Comparison of ENCODE assay signal across 25 mouse cellular contexts in genomic region chr13:74237574-74237973, GRCm38 (mm10).
"Had no signal": no experiment of that assay in that cellular context is flagged by ENCODE, and none has a peak within 500 bp of the region (broad histone marks: within the 10 kb centered on the region; RNA-seq: fewer than 3 reads in every experiment).

No protein-coding gene starts in this region.

- DNase-seq: gastrocnemius, postnatal 14 days; gastrocnemius, postnatal 36 days; heart, adult 11 months; heart, adult 2 months; heart, postnatal 14 days; heart, postnatal 36 days; kidney, adult 11 months; kidney, adult 2 months; kidney, adult 9 months; kidney, postnatal 14 days; kidney, postnatal 36 days; layer of hippocampus, adult 9-11 months; layer of hippocampus, postnatal 36 days; left cerebral cortex, postnatal 4 days had no signal

- ATAC-seq: hindbrain, postnatal 0 days; intestine, embryonic 16.5 days had no signal

- H3K4me2 ChIP-seq: heart, embryonic 11.5 days; heart, embryonic 13.5 days; heart, embryonic 15.5 days; hindbrain, embryonic 13.5 days; hindbrain, embryonic 15.5 days; kidney, embryonic 15.5 days; limb, embryonic 13.5 days; limb, embryonic 15.5 days had no signal

- H3K4me3 ChIP-seq: heart, adult 2 months; heart, embryonic 13.5 days; heart, embryonic 15.5 days; hindbrain, embryonic 13.5 days; hindbrain, embryonic 15.5 days; kidney, embryonic 15.5 days; limb, embryonic 13.5 days; limb, embryonic 15.5 days had no signal

- H3K4me1 ChIP-seq: heart, embryonic 13.5 days; heart, embryonic 15.5 days; hindbrain, embryonic 13.5 days; hindbrain, embryonic 15.5 days; kidney, embryonic 15.5 days; limb, embryonic 13.5 days; limb, embryonic 15.5 days had no signal

- H3K9me3 ChIP-seq: heart, embryonic 13.5 days; heart, embryonic 15.5 days; hindbrain, embryonic 13.5 days; hindbrain, embryonic 15.5 days; kidney, embryonic 15.5 days; limb, embryonic 13.5 days; limb, embryonic 15.5 days had no signal

- H3K27ac ChIP-seq: heart, adult 2 months; heart, embryonic 13.5 days; heart, embryonic 15.5 days; hindbrain, embryonic 13.5 days; hindbrain, embryonic 15.5 days; hindbrain, postnatal 0 days; kidney, embryonic 15.5 days; kidney, postnatal 0 days; limb, embryonic 13.5 days; limb, embryonic 15.5 days had no signal

- H3K9ac ChIP-seq: heart, embryonic 13.5 days; heart, embryonic 15.5 days; hindbrain, embryonic 13.5 days; hindbrain, embryonic 15.5 days; kidney, embryonic 15.5 days; limb, embryonic 13.5 days; limb, embryonic 15.5 days had no signal

- H3K36me3 ChIP-seq: heart, embryonic 13.5 days; heart, embryonic 15.5 days; hindbrain, embryonic 13.5 days; hindbrain, embryonic 15.5 days; kidney, embryonic 15.5 days; limb, embryonic 13.5 days; limb, embryonic 15.5 days had no signal

- H3K27me3 ChIP-seq: heart, embryonic 15.5 days; hindbrain, embryonic 13.5 days; hindbrain, embryonic 15.5 days; limb, embryonic 13.5 days; limb, embryonic 15.5 days had no signal
